Mouse (Mus musculus): ENCODE measurements at regions not wholly inside any gene's neighbourhood (a gene's known extent, or its start where the extent isn't known, plus 50 kb on each side); places are given as distances from the start of the nearest gene placed in this dataset.

- no peak for ATAC-seq (ENCODE audit: extremely low read depth, insufficient number of reproducible peaks, low FRiP score, low TSS enrichment)
- H3K4me1 ChIP-seq: no peaks in the 10 kb centered on the region
- H3K4me2 ChIP-seq: no peak overlapping the region
- H3K9me3 ChIP-seq: no peaks in the 10 kb centered on the region
- H3K27ac ChIP-seq (replicated peaks): no peak overlapping the region
- 78% methylated on average over 6 of the region's 6 CpGs for WGBS
- H3K4me3 ChIP-seq: no peak overlapping the region
- H3K9ac ChIP-seq: no peak overlapping the region
- no peaks in the 10 kb centered on the region for H3K36me3 ChIP-seq
- H3K27me3 ChIP-seq (replicated peaks): no peaks in the 10 kb centered on the region
Measured at GRCm38 (mm10) chr9:118327904-118328303, 150.1 kb upstream of the Eomes start.

GRCm38 (mm10) chr9:118341401-118341800 is 136.6 kb upstream of the Eomes start:
- peak overlapping the region; percentile 63 for H3K4me2 ChIP-seq
- H3K9ac ChIP-seq: peak overlapping the region; percentile 20; the same call in 1 of the 2 replicates
- no peaks in the 10 kb centered on the region for H3K4me1 ChIP-seq
- no peaks in the 10 kb centered on the region for H3K9me3 ChIP-seq
- 50% methylated on average over 12 of the region's 12 CpGs for WGBS
- peaks cover 18% of the 10 kb centered on the region for H3K27me3 ChIP-seq (replicated peaks)
- peak overlapping the region; percentile 41 for H3K4me3 ChIP-seq
- ATAC-seq (ENCODE audit: extremely low read depth, insufficient number of reproducible peaks, low FRiP score, low TSS enrichment): no peak
- H3K36me3 ChIP-seq: no peaks in the 10 kb centered on the region
- no peak overlapping the region for H3K27ac ChIP-seq (replicated peaks)

- Histone ChIP-seq H3K27me3 (replicated peaks) (no peaks in the 10 kb centered on the region), H3K4me2 (no peak overlapping the region), H3K9ac (no peak overlapping the region), H3K4me1 (no peaks in the 10 kb centered on the region), H3K36me3 (no peaks in the 10 kb centered on the region), H3K9me3 (no peaks in the 10 kb centered on the region; the same call in 1 of the 2 replicates), H3K4me3 (no peak overlapping the region), H3K27ac (replicated peaks) (no peak overlapping the region)
- 89% methylated on average over 10 of the region's 10 CpGs for WGBS
- ATAC-seq (ENCODE audit: extremely low read depth, insufficient number of reproducible peaks, low FRiP score, low TSS enrichment): no peak
Measured at GRCm38 (mm10) chr9:118354911-118355310, 123.1 kb upstream of the Eomes start.

- WGBS: 88% methylated on average over 8 of the region's 8 CpGs
- H3K9me3 ChIP-seq: no peaks in the 10 kb centered on the region; the same call in 1 of the 2 replicates
- H3K27ac ChIP-seq (replicated peaks): no peak overlapping the region
- H3K36me3 ChIP-seq: no peaks in the 10 kb centered on the region
- H3K4me3 ChIP-seq: no peak overlapping the region
- no peak overlapping the region for H3K4me2 ChIP-seq
- no peaks in the 10 kb centered on the region for H3K4me1 ChIP-seq
- H3K9ac ChIP-seq: no peak overlapping the region
- no peak for ATAC-seq (ENCODE audit: extremely low read depth, insufficient number of reproducible peaks, low FRiP score, low TSS enrichment)
- H3K27me3 ChIP-seq (replicated peaks): no peaks in the 10 kb centered on the region
Measured at GRCm38 (mm10) chr9:118357406-118357805, 120.6 kb upstream of the Eomes start.

- Histone ChIP-seq H3K4me1 (no peaks in the 10 kb centered on the region), H3K4me3 (no peak overlapping the region)
- ATAC-seq (ENCODE audit: extremely low read depth, insufficient number of reproducible peaks, low FRiP score, low TSS enrichment): no peak
Measured at GRCm38 (mm10) chr9:118363929-118364328, 114.1 kb upstream of the Eomes start.

GRCm38 (mm10) chr9:118365431-118365830 is 112.6 kb upstream of the Eomes start:
- no peak overlapping the region for H3K4me2 ChIP-seq
- H3K4me1 ChIP-seq: no peaks in the 10 kb centered on the region
- H3K9me3 ChIP-seq: no peaks in the 10 kb centered on the region
- no peak overlapping the region for H3K9ac ChIP-seq
- ATAC-seq (ENCODE audit: extremely low read depth, insufficient number of reproducible peaks, low FRiP score, low TSS enrichment): no peak
- H3K27me3 ChIP-seq (replicated peaks): no peaks in the 10 kb centered on the region
- no peak overlapping the region for H3K4me3 ChIP-seq
- WGBS: 70% methylated on average over 9 of the region's 9 CpGs
- no peaks in the 10 kb centered on the region for H3K36me3 ChIP-seq
- no peak overlapping the region for H3K27ac ChIP-seq (replicated peaks)

More at GRCm38 (mm10) chr9:118363929-118364328, 114.1 kb upstream of the Eomes start:
- Histone ChIP-seq H3K27ac (replicated peaks) (no peak overlapping the region), H3K9me3 (no peaks in the 10 kb centered on the region), H3K4me2 (no peak overlapping the region), H3K9ac (no peak overlapping the region), H3K36me3 (no peaks in the 10 kb centered on the region), H3K27me3 (replicated peaks) (no peaks in the 10 kb centered on the region)
- 79% methylated on average over 2 of the region's 2 CpGs for WGBS

GRCm38 (mm10) chr9:118367314-118367713 is 110.7 kb upstream of the Eomes start:
- no peak for ATAC-seq (ENCODE audit: extremely low read depth, insufficient number of reproducible peaks, low FRiP score, low TSS enrichment)
- no peaks in the 10 kb centered on the region for H3K27me3 ChIP-seq (replicated peaks)
- H3K27ac ChIP-seq (replicated peaks): no peak overlapping the region
- H3K9me3 ChIP-seq: no peaks in the 10 kb centered on the region; the same call in 1 of the 2 replicates
- H3K4me2 ChIP-seq: no peak overlapping the region
- no peaks in the 10 kb centered on the region for H3K36me3 ChIP-seq
- H3K9ac ChIP-seq: no peak overlapping the region
- WGBS: 68% methylated on average over 4 of the region's 4 CpGs
- H3K4me3 ChIP-seq: no peak overlapping the region
- no peaks in the 10 kb centered on the region for H3K4me1 ChIP-seq

GRCm38 (mm10) chr9:118370581-118370980 is 107.4 kb upstream of the Eomes start:
- H3K4me1 ChIP-seq: no peaks in the 10 kb centered on the region
- ATAC-seq (ENCODE audit: extremely low read depth, insufficient number of reproducible peaks, low FRiP score, low TSS enrichment): no peak
- no peaks in the 10 kb centered on the region; the same call in 1 of the 2 replicates for H3K9me3 ChIP-seq
- no peak overlapping the region for H3K27ac ChIP-seq (replicated peaks)
- no peaks in the 10 kb centered on the region for H3K36me3 ChIP-seq
- no peak overlapping the region for H3K9ac ChIP-seq
- H3K4me3 ChIP-seq: no peak overlapping the region
- no peaks in the 10 kb centered on the region for H3K27me3 ChIP-seq (replicated peaks)
- H3K4me2 ChIP-seq: no peak overlapping the region
- 73% methylated on average over 6 of the region's 6 CpGs for WGBS

- no peak for ATAC-seq (ENCODE audit: extremely low read depth, insufficient number of reproducible peaks, low FRiP score, low TSS enrichment)
- Histone ChIP-seq H3K9ac (no peak overlapping the region), H3K4me3 (no peak overlapping the region), H3K27me3 (replicated peaks) (no peaks in the 10 kb centered on the region), H3K36me3 (no peaks in the 10 kb centered on the region), H3K4me1 (no peaks in the 10 kb centered on the region), H3K9me3 (no peaks in the 10 kb centered on the region; the same call in 1 of the 2 replicates), H3K27ac (replicated peaks) (no peak overlapping the region), H3K4me2 (no peak overlapping the region)
- WGBS: 63% methylated on average over 5 of the region's 5 CpGs
Measured at GRCm38 (mm10) chr9:118374680-118375079, 103.3 kb upstream of the Eomes start.

- no peaks in the 10 kb centered on the region for H3K4me1 ChIP-seq
- no peak overlapping the region for H3K27ac ChIP-seq (replicated peaks)
- no peaks in the 10 kb centered on the region for H3K9me3 ChIP-seq
- no peaks in the 10 kb centered on the region for H3K36me3 ChIP-seq
- 11% methylated on average over 6 of the region's 6 CpGs for WGBS
- H3K27me3 ChIP-seq (replicated peaks): no peaks in the 10 kb centered on the region
- H3K9ac ChIP-seq: no peak overlapping the region
- no peak for ATAC-seq (ENCODE audit: extremely low read depth, insufficient number of reproducible peaks, low FRiP score, low TSS enrichment)
- no peak overlapping the region for H3K4me3 ChIP-seq
- peak overlapping the region; percentile 44 for H3K4me2 ChIP-seq
Measured at GRCm38 (mm10) chr9:118379055-118379454, 99.0 kb upstream of the Eomes start.

GRCm38 (mm10) chr9:118382532-118382931 is 95.5 kb upstream of the Eomes start:
- 78% methylated on average over 3 of the region's 3 CpGs for whole genome bisulfite sequencing
- Histone ChIP-seq H3K36me3 (no peaks in the 10 kb centered on the region), H3K27me3 (replicated peaks) (peaks cover 7% of the 10 kb centered on the region; the same call in 1 of the 2 replicates), H3K27ac (replicated peaks) (no peak overlapping the region), H3K4me3 (no peak overlapping the region), H3K4me1 (no peaks in the 10 kb centered on the region), H3K9me3 (no peaks in the 10 kb centered on the region), H3K9ac (no peak overlapping the region), H3K4me2 (no peak overlapping the region)
- ATAC-seq (ENCODE audit: extremely low read depth, insufficient number of reproducible peaks, low FRiP score, low TSS enrichment): no peak

- no peak overlapping the region for H3K27ac ChIP-seq (replicated peaks)
- ATAC-seq (ENCODE audit: extremely low read depth, insufficient number of reproducible peaks, low FRiP score, low TSS enrichment): no peak
Measured at GRCm38 (mm10) chr9:118384610-118385009, 93.4 kb upstream of the Eomes start.

More at GRCm38 (mm10) chr9:118384610-118385009, 93.4 kb upstream of the Eomes start:
- Histone ChIP-seq H3K9ac (no peak overlapping the region), H3K4me1 (peaks cover 8% of the 10 kb centered on the region), H3K36me3 (no peaks in the 10 kb centered on the region), H3K9me3 (no peaks in the 10 kb centered on the region), H3K27me3 (replicated peaks) (peaks cover 28% of the 10 kb centered on the region), H3K4me3 (no peak overlapping the region), H3K4me2 (no peak overlapping the region)
- 3% methylated on average over 2 of the region's 2 CpGs for WGBS

All from heart, embryonic 13.5 days (tissue).